Comparison of ENCODE assay signal across 16 mouse cellular contexts in genomic region chr9:45480936-45481335, GRCm38 (mm10). TPM values are rescaled to one million over a fixed set of nuclear protein-coding genes. Genes with fewer than 3 reads are reported as not detected.
"Had no signal": no experiment of that assay in that cellular context is flagged by ENCODE, and none has a peak within 500 bp of the region (broad histone marks: within the 10 kb centered on the region; RNA-seq: fewer than 3 reads in every experiment).

No protein-coding gene starts in this region.

- H3K9ac ChIP-seq: liver, embryonic 13.5 days; midbrain, embryonic 12.5 days; neural tube, embryonic 13.5 days had no signal

- H3K27me3 ChIP-seq: liver, embryonic 13.5 days; midbrain, embryonic 12.5 days; neural tube, embryonic 13.5 days had no signal

- DNase-seq: kidney, adult 9 months; kidney, postnatal 14 days; kidney, postnatal 4 days; layer of hippocampus, postnatal 36 days; liver, embryonic 13.5 days; lung, adult 2 months; lung, postnatal 14 days; thymus, adult 18-20 months; thymus, postnatal 4 days had no signal

- H3K27ac ChIP-seq: left cerebral cortex, adult 2 months; liver, embryonic 13.5 days; macrophage; midbrain, embryonic 12.5 days; neural tube, embryonic 13.5 days had no signal

- H3K4me2 ChIP-seq: liver, embryonic 13.5 days; midbrain, embryonic 12.5 days; neural tube, embryonic 13.5 days had no signal

- ATAC-seq: midbrain, embryonic 16.5 days had no signal

- H3K4me1 ChIP-seq: liver, embryonic 13.5 days; midbrain, embryonic 12.5 days; neural tube, embryonic 13.5 days had no signal

- H3K4me3 ChIP-seq: left cerebral cortex, adult 2 months; liver, embryonic 13.5 days; midbrain, embryonic 12.5 days; myocyte; neural tube, embryonic 13.5 days had no signal

- H3K36me3 ChIP-seq: liver, embryonic 13.5 days; midbrain, embryonic 12.5 days; neural tube, embryonic 13.5 days had no signal

- H3K9me3 ChIP-seq: liver, embryonic 13.5 days; midbrain, embryonic 12.5 days; neural tube, embryonic 13.5 days had no signal

RNA-seq across cellular contexts. Expression of gene Dscaml1, which starts 54.5 kb away (rescaled TPM):
- polyA plus RNA-seq: liver, embryonic 13.5 days; liver, embryonic 16.5 days; myocyte had no signal
